Mouse (Mus musculus) cerebellum, adult 2 months (tissue): Measurements from ENCODE around the gene Zbtb7b.

Experiments used
- CTCF ChIP-seq: fragments of 200-500 bp; IDR thresholded peaks from 2 replicates; pipeline ENCODE4 v1.5.1; 2011; ENCODE audit warnings: low read depth, mild to moderate bottlenecking, control low read depth, low read length, moderate library complexity, borderline replicate concordance; ENCODE audit not compliant: insufficient read depth
- POLR2A ChIP-seq: fragments of 200-500 bp; IDR thresholded peaks from 2 replicates; pipeline ENCODE4 v1.6.1; 2011; ENCODE audit warnings: low read length, control low read depth, borderline replicate concordance; ENCODE audit not compliant: insufficient read depth

GRCm38 (mm10) chr3:89436176-89437113 lies 41.9 kb upstream of the Zbtb7b start, which contains the start of gene Pbxip1:
- TF ChIP-seq CTCF (no peak), POLR2A (no peak)
